Mouse (Mus musculus) limb, embryonic 14.5 days (tissue): ENCODE measurements at regions not wholly inside any gene's neighbourhood (a gene's known extent, or its start where the extent isn't known, plus 50 kb on each side); places are given as distances from the start of the nearest gene placed in this dataset.

ENCODE experiments used
- ATAC-seq: fragments of 200-750 bp; cut with Nextera tagmentation; 2 replicates; pipeline ENCODE4 v1.8.0; 2017; ENCODE audit warnings: low read depth, moderate number of reproducible peaks, moderate TSS enrichment; ENCODE audit not compliant: low FRiP score
- DNase-seq: peaks from one replicate; pipeline ENCODE4 v3.0.0-alpha.2; 2015; ENCODE audit warnings: low spot score
- H3K27ac ChIP-seq: fragments of 300-500 bp; sonication (generic); replicated peaks from 2 replicates; pipeline ENCODE4 v1.5.1; 2014; ENCODE audit warnings: low read depth, mild to moderate bottlenecking, low read length, moderate library complexity, mixed read lengths
- H3K27me3 ChIP-seq: fragments of 300-500 bp; sonication (generic); 2 replicates; pipeline ENCODE4 v1.6.1; 2014; ENCODE audit warnings: low read length, mixed read lengths; ENCODE audit not compliant: control insufficient read depth, insufficient read depth
- H3K36me3 ChIP-seq: fragments of 300-500 bp; sonication (generic); 2 replicates; pipeline ENCODE4 v1.6.1; 2014; ENCODE audit warnings: mild to moderate bottlenecking, low read length, moderate library complexity, mixed read lengths; ENCODE audit not compliant: control insufficient read depth, insufficient read depth
- H3K4me1 ChIP-seq: fragments of 300-500 bp; sonication (generic); 2 replicates; pipeline ENCODE4 v1.6.1; 2014; ENCODE audit warnings: antibody characterized with exemption, low read length, mixed read lengths; ENCODE audit not compliant: control insufficient read depth, insufficient read depth
- H3K4me2 ChIP-seq: fragments of 300-500 bp; sonication (generic); replicated peaks from 2 replicates; pipeline ENCODE4 v1.6.1; 2014; ENCODE audit warnings: low read depth, mild to moderate bottlenecking, low read length, moderate library complexity; ENCODE audit not compliant: severe bottlenecking
- H3K4me3 ChIP-seq: fragments of 300-500 bp; sonication (generic); replicated peaks from 2 replicates; pipeline ENCODE4 v1.5.1; 2014; ENCODE audit warnings: low read length
- H3K9ac ChIP-seq: fragments of 300-500 bp; sonication (generic); 2 replicates; pipeline ENCODE4 v1.6.1; 2014; ENCODE audit warnings: mild to moderate bottlenecking, low read depth, low read length, moderate library complexity; ENCODE audit not compliant: severe bottlenecking
- H3K9me3 ChIP-seq: fragments of 300-500 bp; sonication (generic); 2 replicates; pipeline ENCODE4 v1.6.1; 2016; ENCODE audit warnings: low read length; ENCODE audit not compliant: control insufficient read depth
- POLR2A ChIP-seq: fragments of 200-500 bp; IDR thresholded peaks from 2 replicates; pipeline ENCODE4 v1.8.0; 2012; ENCODE audit warnings: inconsistent platforms, mild to moderate bottlenecking, moderate library complexity, borderline replicate concordance; ENCODE audit not compliant: insufficient read depth, insufficient read length; ENCODE audit errors: extremely low read depth
- WGBS: fragments of 180-500 bp; shearing (Covaris S2); extraction: QIAGEN DNeasy Blood & Tissue Kit; methylation state at CpG from one replicate; pipeline ENCODE4 v1.1.7; 2014; 5-methylcytosine and 5-hydroxymethylcytosine counted together

GRCm38 (mm10) chr9:97190321-97190860, 79.4 kb upstream of the Slc25a36 start:
- WGBS = 82% methylated on average over 14 of the region's 14 CpGs
- Histone ChIP-seq H3K9me3 (no peaks in the 10 kb centered on the region), H3K4me3 (no peak overlapping the region), H3K9ac (no peak overlapping the region), H3K36me3 (no peaks in the 10 kb centered on the region), H3K27ac (no peak overlapping the region), H3K4me2 (no peak overlapping the region), H3K27me3 (no peaks in the 10 kb centered on the region), H3K4me1 (no peaks in the 10 kb centered on the region)
- DNase-seq (no peak), ATAC-seq (no peak)
- no peak for TF ChIP-seq POLR2A

- Histone ChIP-seq H3K9me3 (no peaks in the 10 kb centered on the region), H3K36me3 (no peaks in the 10 kb centered on the region), H3K27ac (no peak overlapping the region), H3K4me3 (no peak overlapping the region), H3K9ac (no peak overlapping the region), H3K4me2 (no peak overlapping the region), H3K4me1 (no peaks in the 10 kb centered on the region), H3K27me3 (no peaks in the 10 kb centered on the region)
- DNase-seq = no peak
- no peak for TF ChIP-seq POLR2A
- 83% methylated on average over 4 of the region's 4 CpGs for WGBS
- ATAC-seq = no peak
Measured at GRCm38 (mm10) chr9:97189646-97190045, 78.7 kb upstream of the Slc25a36 start.

GRCm38 (mm10) chr9:97188616-97189330, 77.8 kb upstream of the Slc25a36 start:
- no peaks in the 10 kb centered on the region for H3K4me1 ChIP-seq
- H3K4me3 ChIP-seq = no peak overlapping the region
- H3K9me3 ChIP-seq = no peaks in the 10 kb centered on the region
- H3K9ac ChIP-seq = no peak overlapping the region
- DNase-seq (no peak), ATAC-seq (no peak)
- no peak overlapping the region for H3K4me2 ChIP-seq
- H3K36me3 ChIP-seq = no peaks in the 10 kb centered on the region
- no peak overlapping the region for H3K27ac ChIP-seq
- 78% methylated on average over 7 of the region's 7 CpGs for WGBS
- no peaks in the 10 kb centered on the region for H3K27me3 ChIP-seq
- TF ChIP-seq POLR2A = no peak

GRCm38 (mm10) chr9:97173230-97173951, 62.4 kb upstream of the Slc25a36 start:
- Histone ChIP-seq H3K27ac (no peak overlapping the region), H3K27me3 (no peaks in the 10 kb centered on the region), H3K4me2 (no peak overlapping the region), H3K9ac (no peak overlapping the region), H3K4me3 (no peak overlapping the region), H3K4me1 (no peaks in the 10 kb centered on the region), H3K36me3 (no peaks in the 10 kb centered on the region), H3K9me3 (no peaks in the 10 kb centered on the region)
- no peak for TF ChIP-seq POLR2A
- DNase-seq (no peak), ATAC-seq (no peak)
- WGBS = 86% methylated on average over 5 of the region's 5 CpGs

GRCm38 (mm10) chr9:97172075-97172474, 61.1 kb upstream of the Slc25a36 start:
- Histone ChIP-seq H3K36me3 (no peaks in the 10 kb centered on the region), H3K9me3 (no peaks in the 10 kb centered on the region), H3K4me1 (no peaks in the 10 kb centered on the region), H3K4me3 (no peak overlapping the region), H3K27me3 (no peaks in the 10 kb centered on the region), H3K27ac (no peak overlapping the region), H3K4me2 (no peak overlapping the region), H3K9ac (no peak overlapping the region)
- no peak for TF ChIP-seq POLR2A
- DNase-seq = peak; percentile 47
- 13% methylated on average over 3 of the region's 3 CpGs for WGBS
- ATAC-seq = no peak
